Mouse (Mus musculus) skeletal muscle tissue, adult 2 months (tissue): ENCODE measurements around the gene Tgfa.

Source experiments
- DNase-seq: peaks from one replicate; pipeline ENCODE4 v3.0.0-alpha.2; 2012; ENCODE audit warnings: low read depth, low spot score

Gene Tgfa

GRCm38 (mm10) chr6:86222381-86222780 is 27.4 kb downstream of the Tgfa start:
- no peak for DNase-seq

- no peak for DNase-seq
Measured at GRCm38 (mm10) chr6:86225604-86226003, 30.6 kb downstream of the Tgfa start.

DNA sequence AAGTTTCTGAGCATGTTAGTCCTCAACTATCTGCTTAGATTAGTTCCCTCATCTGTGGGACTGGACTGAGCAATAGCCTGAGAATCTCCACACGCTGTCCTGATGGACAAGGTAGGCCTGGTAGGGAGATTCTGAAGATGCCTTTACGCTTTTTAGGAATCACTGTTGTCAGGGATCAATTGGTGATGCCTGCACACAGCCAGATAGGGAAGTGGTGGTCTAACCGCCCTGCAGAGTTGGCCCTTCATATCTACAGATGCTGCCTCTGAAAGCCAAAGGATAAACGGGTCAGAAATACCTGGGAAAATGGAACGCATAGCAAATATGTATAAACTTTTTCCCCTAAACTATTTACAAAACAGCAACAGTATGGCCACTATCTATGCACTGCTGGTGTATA is 37.3 kb downstream of the Tgfa start:
- no peak for DNase-seq

DNA sequence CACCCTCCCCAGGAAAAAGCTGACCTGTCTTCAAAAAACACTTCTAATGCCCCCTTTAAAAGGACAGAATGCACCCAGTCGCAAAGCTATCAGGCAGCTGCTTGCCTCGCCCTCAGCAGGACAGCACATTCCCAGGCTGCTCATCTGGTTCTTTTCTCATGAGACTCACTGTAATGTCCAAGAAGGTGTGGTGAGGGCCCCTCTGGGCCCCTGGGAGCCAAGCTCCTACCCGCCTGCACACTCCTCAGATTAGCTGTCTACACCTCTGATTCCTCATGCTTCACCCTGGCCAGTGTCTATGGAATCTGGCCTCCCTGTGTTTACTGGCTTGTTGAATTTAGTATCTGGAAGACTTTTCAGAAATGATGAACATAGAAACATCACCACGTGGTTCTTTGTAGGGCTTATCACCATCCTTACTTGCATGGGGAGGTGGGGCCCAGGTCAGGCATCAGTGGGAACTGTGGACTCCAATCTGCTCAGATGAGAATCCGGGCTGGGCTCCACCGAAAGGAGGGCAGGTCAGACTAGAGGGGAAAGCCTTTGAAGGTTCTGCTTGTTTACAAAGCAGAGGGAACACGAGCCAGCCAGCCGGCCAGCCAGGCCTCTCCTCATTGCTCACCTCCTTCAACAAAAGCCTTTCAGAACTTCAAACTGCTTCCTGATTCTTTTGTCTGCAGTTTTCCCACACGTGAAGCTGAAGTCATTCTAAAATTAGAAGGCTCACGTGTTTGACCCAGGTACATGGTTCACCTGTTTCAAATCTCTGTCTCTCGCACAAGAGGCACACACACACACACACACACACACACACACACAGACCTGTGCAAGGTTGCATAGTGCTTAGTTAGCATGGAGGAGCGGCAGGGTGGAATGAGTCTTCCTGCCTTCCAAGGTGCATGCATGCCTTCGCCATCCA is 38.7 kb downstream of the Tgfa start:
- DNase-seq, result no peak

GRCm38 (mm10) chr6:86244866-86245265 is 49.8 kb downstream of the Tgfa start:
- DNase-seq, result no peak

- no peak for DNase-seq
Measured at GRCm38 (mm10) chr6:86245965-86246364, 50.9 kb downstream of the Tgfa start.

- DNase-seq, result no peak
Measured at GRCm38 (mm10) chr6:86248562-86248961, 53.5 kb downstream of the Tgfa start.

DNA sequence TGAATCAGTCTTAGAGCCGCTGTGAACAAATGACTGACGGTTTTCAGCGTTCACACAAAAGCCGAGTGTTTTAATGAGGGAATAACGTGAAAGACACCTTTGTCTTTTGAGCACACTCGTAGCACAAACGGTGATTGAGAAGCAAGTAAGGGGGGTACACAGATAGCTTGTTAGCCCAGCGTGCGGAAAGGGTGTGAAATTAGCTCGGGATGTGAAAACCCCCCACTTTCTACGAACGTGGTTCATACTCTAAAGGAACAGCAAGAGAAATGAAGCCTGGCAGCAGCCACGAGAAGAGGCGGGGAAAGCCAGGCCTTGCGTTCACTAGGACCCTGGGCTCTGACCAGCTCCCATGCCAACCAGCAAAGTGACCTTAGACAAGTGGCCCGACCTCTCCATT is 54.0 kb downstream of the Tgfa start:
- no peak for DNase-seq

GRCm38 (mm10) chr6:86250236-86250635 is 55.2 kb downstream of the Tgfa start:
- no peak for DNase-seq

- DNase-seq, result no peak
Measured at GRCm38 (mm10) chr6:86250830-86251229, 55.8 kb downstream of the Tgfa start.

DNA sequence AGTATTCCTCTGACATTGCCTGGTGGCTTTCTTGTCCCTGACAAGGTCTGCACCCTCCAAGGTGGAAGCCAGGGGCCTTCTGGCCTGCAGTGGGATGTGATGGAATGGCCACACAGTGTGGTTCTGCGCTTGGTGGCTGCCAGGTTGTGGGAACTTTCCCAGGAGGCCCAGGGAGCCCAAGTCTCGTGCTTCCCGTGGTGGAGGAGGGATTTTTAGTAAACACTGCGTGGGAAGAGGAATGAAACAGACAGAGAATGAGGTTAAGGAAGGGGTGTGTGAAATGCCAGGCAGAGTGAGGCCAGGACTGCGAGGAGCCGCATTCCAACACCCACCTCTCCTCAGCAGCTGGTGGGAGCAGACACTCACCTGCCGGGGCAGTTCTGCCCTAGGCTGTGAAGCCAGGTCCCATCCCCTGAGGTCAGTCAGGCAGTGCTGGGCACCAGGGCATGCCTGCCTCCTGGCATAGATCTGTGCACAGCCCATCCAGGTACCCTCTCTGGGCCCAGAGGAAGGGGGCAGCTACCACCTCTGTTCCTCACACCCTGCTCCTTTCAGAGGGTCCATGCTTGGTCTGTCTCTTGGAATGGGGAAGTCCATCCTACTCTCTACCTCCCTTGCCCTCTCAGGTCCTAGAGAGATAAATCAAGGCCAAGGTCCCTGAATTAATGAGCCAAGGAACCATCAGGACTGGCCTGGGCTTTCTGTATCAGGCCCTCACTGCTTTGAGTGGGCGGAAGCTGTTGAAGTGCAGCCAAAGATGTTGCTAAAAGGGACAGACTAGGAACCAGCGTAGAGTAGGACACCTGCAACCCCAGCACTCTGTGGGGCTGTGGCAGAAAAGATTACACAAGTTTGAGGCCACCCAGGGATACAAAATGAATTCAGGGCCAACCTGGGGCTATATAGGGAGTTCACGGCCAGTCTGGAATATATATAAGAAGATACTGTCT is 57.4 kb downstream of the Tgfa start:
- no peak for DNase-seq

DNA sequence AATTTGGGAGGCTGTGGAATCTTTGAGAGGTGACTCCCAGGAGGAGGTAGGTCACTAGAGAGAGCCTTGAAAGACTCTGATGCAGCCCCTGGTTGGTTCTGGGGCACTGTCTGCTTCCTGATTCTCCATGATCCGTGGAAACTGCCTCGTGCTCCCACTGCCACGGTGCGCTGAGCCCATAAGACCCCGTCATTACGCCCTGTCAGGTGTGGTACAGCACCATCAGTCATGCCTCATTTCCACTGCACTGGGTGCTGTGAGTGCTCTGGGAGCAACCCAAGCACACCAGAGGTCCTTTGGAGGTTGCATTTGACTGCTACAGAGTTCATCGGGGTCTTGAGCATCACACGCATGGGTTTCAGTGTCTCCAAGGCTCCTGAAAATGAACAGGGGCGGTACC is 60.9 kb downstream of the Tgfa start:
- no peak for DNase-seq

- no peak for DNase-seq
Measured at GRCm38 (mm10) chr6:86259242-86259641, 64.2 kb downstream of the Tgfa start.

DNA sequence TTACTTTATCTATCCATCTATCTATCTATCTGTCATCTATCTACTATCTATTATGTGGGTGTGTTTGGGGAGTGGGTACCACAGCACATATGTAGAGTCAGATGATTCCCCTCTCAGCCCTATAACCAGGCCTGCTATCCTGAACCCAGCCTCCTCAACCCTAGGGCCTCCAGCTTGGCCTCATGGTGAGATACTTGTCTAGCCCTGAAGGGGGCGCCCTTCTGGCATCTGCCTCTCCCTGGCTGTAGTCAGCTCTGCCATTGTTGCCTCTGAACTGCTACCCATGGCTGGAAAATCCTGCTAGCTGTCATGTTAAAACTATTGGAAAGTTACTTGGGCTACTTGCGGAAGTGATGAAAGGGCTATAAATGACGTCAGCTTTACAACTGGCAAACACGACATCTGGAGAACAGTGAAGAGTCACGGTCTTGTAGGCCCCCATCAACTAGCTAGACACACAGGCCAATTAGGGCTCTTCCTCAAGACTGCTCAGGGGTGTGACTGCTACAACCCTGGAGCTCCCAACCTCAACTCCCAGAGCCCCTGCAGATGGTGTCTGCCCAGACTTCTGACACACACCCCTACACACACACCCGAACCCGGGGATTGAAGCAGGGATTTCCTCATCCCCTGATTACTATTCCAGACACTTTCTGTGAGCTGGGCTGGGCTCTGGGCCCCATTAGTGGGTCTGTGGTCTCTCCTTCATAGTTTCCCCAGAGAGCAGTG is 65.5 kb downstream of the Tgfa start:
- DNase-seq, result no peak

GRCm38 (mm10) chr6:86266786-86267185 is 71.8 kb downstream of the Tgfa start:
- DNase-seq, result no peak

- DNase-seq, result no peak
Measured at GRCm38 (mm10) chr6:86270373-86271068, 75.5 kb downstream of the Tgfa start.

- no peak for DNase-seq
Measured at GRCm38 (mm10) chr6:86271130-86271529, 76.1 kb downstream of the Tgfa start.

DNA sequence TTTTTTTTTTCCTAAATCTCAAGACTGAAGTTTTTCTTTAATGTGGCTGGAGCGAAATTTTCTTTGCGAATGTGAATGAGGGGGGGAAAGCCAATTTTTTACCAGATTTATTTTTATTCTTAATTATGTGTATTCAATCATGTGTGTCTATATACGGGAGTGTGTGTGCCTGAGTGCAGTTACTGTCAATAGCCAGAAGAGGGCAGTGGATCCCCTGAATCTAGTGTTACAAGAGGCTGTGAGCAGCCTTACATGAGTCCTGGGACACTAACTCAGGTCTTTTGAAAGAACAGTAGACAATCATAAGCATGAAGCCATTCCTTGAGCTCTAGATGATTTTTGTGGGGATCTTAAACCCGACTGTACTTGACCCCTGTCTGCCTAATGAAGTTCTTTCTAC is 80.7 kb downstream of the Tgfa start:
- DNase-seq, result no peak

DNA sequence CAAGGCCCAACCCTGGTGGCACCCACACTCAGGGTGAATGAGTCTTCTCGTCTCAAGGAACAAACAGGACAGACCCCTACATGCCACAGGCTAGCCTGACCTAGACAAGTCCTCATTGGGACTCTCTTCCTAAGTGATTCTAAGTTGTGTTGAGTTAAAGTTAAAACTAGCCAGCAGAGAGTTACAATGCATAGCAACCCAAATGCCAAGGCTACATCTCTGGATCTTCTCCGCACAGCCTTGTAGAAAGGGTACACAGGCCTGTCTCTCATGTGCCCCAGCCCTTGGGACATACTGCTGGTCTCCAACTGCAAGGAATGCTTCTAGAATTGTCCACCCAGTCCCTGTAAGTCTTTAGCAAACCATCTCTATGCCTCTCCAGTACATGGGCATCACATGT is 81.8 kb downstream of the Tgfa start:
- no peak for DNase-seq

DNA sequence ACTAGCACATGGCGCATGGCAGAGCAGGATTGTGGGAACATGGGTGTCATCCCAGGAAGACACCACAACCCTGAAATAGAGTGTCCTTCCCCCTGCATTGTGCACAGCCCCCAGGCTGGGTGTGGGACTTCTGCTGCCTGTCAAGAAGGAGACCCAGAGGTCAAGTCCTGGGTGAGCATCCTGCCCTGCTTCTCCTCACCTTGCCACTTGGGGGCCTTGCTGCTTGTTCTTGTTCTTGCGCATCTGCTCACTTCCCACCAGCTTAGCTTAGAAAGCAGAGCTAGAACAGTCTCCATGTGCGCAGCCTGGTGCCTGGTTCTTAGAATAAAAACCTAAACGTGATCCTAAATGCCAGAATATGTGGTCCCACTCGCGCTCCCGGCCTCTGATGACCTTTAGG is 82.6 kb downstream of the Tgfa start:
- DNase-seq, result no peak

- DNase-seq, result no peak
Measured at GRCm38 (mm10) chr6:86281573-86282210, 86.7 kb downstream of the Tgfa start.
